Mouse (Mus musculus) skeletal muscle tissue, adult 2 months (tissue): ENCODE data around the gene Pex5.
A peak's percentile ranks its signal among the peaks of the same experiment; 100 is the strongest.
"Not testable (repeated sequence)": the region's sequence is repeated elsewhere in the genome, so short reads cannot be mapped to it uniquely, and the experiment has no call there.

Experiments
- DNase-seq: peaks from one replicate; pipeline ENCODE4 v3.0.0-alpha.2; 2012; ENCODE audit warnings: low read depth, low spot score

The Pex5 gene

GRCm38 (mm10) chr6:124427289-124427688 lies 12.4 kb upstream of the Pex5 start:
- no peak for DNase-seq

DNA sequence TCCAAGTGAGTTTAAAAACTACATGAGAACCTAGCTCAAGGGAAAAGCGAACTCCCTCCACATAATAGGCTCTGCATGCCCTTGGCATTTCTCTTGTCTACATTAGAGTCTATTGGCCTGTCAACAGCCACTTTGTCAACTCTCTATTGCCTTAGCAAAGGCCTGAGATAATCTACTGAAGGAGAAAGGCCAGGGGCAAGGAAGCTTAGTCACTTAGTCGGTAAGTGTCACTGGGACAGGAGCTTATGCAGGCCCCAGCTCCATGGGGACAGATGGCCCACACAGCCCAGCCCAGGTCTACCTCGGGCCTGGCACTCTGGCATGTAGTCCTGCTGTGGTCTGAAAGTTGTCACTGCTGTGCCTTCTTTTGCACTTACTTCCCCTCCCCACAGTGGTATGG lies 11.7 kb upstream of the Pex5 start:
- DNase-seq: no peak

- no peak for DNase-seq
Measured at GRCm38 (mm10) chr6:124425523-124425922, 10.7 kb upstream of the Pex5 start.

DNA sequence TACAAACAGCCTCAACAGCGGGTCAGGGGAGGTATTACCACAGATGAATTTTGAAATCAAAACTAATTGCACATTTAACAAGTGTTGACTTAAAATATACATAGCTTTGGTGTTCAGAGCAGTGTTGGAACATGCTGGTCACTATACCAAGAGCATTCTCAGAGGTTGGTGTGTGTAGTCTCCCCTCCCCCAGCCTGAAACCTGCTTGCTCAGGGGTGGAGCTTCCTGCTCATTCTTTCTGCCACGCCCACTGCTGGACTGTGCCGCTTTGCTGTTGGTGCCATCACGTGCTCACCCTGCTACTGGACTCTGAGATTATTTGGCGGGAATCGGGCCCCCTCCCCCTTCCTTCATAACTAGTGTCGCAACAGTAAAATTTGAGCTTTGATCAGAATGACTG lies 10.2 kb upstream of the Pex5 start:
- not testable (repeated sequence) for DNase-seq

DNA sequence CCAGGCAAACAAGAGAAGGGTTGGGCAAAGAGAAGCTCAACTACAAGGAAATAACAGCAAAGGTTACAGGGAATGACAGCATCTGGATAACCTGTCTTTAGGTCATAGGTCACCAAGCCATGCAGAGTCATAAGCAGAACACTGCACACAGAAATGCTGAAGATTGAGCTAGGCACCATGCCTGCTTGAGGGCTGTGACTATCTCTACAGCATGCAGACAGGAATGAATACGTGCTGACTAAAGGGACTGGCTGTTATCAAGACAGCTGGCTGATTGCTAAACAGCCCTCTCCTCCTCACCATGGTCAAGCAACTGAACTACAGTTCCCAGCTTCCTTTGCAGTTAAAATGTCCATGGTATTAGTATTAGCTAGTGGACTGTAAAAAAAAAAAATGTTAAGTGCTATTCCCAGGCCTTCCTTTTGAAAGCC lies 9.2 kb upstream of the Pex5 start:
- DNase-seq: no peak

GRCm38 (mm10) chr6:124418686-124419085 lies 3.8 kb upstream of the Pex5 start:
- DNase-seq: no peak

DNA sequence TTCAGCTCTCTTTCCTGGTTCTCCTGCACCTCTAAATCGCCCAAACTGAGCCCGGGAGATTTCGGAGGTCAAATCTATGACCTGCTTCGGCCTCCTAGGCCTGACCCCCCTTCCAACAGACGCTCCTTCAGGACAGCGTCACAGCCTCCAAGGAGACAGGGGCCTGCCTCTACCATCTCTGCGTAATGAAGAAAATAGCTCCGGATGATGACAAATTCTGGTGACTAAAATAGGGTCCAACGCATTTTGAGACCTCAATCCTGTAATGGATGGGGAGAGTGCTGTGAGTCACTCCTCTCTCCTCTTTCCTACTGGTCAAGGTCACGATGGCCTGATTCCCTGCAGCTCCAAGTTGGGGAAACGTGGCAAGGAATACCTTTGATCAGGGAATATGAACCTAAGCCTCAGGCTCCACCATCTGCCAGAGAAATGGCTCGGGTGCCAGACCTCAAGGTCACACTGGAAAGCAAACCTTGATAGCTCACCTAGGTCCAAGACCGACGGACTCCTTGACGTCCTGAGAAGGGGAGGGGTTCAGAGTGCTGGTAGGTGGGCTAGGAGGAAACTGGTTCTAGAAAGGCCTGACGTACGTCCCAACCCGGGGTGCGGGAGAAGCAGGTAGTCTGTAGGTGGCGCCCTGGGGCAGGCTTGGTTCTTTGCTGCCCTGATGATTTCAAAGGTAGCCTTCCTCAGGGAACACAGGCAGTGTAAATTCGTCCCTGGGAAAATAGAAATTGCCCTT lies 651 bp upstream of the Pex5 start:
- peak; percentile 61 for DNase-seq

DNA sequence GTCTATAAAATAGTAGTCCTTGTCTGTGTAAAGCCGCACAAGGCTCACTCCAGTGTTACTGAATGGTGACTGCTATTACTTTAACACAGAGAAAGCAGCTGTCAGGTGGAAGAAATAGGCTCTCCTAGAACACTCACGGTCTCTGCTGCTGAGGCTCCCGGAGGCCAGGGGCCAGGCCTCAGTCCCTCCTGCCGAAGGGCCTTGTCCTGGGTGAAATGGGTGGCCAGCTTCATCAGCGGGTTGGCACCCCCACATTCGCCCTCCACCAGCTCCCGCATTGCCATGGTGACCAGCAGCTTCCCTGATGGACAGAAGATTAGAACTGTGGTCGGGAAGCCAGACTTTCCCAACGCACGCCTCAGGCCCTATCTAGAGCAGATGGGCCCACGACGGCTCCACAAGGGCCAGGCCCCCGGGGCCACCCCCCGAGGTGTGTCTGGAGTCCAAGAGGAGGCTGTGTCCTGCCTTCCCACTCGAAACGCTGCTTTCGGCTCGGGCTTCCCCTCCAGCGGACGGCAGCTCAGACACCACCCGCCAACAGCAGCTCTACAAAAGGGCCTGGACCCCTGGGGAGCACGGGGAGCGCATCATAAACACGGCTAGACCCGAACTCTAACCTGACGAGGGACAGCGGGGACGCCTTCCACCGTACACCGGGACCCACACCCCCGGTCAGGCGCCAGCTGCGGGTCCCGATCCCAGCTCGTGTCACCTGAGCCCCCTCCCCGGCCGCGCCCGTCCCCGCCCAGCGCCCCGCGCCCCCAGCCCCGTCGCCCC lies 529 bp downstream of the Pex5 start:
- peak; percentile 18 for DNase-seq

DNA sequence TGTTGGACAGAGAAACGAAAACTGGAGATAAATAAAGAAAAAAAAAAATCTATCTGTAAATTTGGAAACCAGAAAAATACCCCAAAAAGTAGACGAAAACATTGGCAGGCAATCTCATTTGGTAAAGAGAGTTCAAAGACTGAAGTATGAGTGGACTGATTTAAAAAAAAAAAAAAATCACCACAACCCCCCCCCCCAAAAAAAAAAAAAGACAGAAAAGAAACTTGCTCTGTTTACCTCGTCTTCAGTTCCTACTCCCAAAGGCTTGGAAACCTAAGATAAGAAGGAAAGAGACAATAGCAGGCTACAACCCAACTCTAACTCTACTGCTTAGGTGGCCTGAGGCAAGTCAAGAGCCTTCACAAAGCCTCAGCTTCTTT lies 1.1 kb downstream of the Pex5 start:
- DNase-seq: no peak

DNA sequence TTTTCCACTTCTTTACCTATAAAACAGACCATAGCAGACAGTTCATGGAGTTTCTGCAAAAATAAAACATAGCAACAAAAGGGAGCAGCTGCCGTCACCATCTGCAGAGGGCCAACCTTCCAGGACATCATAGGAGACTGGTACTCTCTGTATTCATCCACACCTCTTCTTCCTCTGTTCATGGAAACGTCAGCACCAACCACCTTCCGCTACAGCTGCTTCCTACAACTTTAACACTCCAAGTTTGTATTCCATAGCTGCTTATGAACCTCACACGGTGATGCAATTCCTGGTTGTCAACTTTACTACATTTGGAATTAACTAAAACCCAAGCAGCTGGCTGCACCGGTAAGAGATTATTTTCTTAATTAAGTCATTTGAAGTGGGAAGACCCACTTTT lies 6.5 kb downstream of the Pex5 start:
- no peak for DNase-seq

GRCm38 (mm10) chr6:124407180-124407579 lies 7.7 kb downstream of the Pex5 start:
- DNase-seq: no peak

GRCm38 (mm10) chr6:124406326-124406725 lies 8.5 kb downstream of the Pex5 start:
- DNase-seq: no peak

GRCm38 (mm10) chr6:124399738-124400137 lies 15.1 kb downstream of the Pex5 start:
- DNase-seq: no peak

DNA sequence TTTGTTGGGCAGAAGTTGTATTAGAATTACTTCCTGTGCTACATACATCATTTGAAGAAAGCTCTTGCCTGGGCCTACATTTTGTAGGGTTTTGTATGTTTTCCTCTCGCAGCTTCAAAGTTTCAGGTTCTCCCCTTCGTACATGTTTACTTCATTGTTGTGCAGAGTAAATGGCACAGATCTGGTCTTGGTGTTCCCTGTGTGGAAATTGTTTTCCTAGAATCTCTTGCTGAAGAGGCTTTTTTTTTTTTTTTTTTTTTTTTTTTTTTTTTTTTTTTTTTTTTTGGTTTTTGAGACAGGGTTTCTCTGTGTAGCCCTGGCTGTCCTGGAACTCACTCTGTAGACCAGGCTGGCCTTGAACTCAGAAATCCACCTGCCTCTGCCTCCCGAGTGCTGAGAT lies 19.9 kb downstream of the Pex5 start:
- not testable (repeated sequence) for DNase-seq

- DNase-seq: no peak
Measured at GRCm38 (mm10) chr6:124380142-124380541, 34.7 kb downstream of the Pex5 start.

GRCm38 (mm10) chr6:124379331-124379730 lies 35.5 kb downstream of the Pex5 start:
- no peak for DNase-seq

DNA sequence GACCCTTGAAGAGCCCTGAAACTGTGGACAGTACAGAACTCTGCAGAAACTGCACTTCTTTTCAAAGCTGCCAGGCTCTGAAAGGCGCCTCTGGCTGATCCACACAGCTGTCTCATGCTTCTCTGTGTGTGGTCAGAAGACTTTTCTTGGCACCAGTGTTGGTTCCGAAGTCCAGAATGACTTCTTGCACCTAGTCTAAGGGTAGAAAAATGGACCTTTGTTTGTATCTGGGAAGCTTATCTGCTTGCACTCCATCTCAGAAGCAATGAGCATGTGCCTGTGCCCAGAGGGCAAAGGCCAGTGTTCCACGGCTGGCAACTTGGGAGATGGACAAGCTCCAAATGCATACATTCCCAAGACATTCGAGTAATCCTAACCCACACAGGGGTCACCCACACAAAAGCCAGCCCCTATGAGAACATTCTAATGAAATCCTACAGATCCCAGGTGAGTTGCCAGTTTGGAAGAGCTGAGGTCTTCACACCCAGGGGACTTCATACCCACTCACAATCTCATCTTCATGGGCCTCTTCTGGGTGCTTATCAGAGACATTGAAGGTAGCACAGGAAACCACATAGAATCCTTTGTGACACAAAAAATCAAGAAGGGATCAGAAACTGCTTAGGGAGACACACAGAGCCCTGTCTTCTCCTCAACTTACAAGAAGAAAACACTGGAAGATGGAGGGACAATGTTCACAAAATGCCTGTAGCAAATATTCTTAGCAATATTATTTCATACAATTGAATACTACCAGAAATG lies 37.2 kb downstream of the Pex5 start:
- DNase-seq: no peak

DNA sequence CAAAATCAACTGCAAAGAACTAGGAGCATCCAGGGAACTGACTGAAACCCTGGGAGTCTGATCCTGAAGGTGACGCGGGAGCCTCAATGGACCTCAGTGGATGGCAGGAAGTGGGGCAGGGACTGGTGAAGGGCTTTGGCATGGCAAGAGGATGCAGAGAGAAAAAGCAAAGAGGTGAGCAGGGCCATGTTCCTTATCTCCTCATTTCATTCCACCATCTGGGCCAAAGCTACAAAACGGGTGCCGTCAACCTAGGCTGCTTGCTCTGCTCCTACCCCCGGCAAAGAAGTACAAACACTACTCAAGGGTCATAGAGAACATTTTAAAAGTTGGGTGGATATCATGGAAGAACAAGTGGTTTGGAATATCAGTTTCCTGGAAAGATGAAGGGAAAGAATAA lies 38.6 kb downstream of the Pex5 start:
- DNase-seq: no peak

DNA sequence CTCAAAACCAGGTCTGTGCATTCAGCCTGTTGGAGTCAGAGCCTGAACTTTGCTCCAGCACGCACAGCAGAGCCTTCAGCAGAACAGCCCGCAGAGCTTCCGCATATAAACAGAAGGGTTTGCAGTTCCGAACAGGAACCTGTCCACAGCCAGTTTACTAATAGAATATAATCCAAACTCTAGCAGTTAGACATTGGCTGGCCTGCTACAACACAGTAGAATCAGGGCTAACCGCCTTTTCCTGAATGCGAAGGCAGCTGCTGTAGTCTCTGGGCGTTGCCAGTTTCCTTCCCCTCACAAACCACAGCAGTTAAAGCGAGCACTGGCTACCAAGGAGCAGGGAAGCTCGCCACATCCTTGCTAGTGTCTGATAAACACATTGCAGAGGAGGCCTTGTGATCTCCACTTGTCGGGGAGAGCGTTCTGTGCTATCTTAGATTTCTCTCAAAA lies 39.4 kb downstream of the Pex5 start:
- DNase-seq: peak; percentile 69

DNA sequence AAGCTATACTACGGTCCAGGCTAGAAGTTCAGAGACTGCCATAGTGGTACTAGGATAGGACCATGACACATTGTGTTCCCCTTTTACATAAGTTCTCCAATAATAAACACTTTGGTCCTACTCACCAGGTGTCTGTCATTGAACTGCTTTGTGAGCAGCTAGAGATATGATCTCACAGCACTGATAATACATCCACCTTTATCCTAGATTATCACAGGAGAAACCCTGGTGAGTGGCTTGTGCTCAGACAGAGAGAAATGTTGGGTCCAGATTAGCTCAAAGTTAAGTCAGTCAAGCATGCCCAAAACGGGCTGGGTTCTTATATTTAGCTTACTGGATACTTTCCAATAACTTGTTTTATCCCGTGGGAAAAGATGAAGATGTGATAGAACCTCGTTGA lies 40.2 kb downstream of the Pex5 start:
- no peak for DNase-seq

DNA sequence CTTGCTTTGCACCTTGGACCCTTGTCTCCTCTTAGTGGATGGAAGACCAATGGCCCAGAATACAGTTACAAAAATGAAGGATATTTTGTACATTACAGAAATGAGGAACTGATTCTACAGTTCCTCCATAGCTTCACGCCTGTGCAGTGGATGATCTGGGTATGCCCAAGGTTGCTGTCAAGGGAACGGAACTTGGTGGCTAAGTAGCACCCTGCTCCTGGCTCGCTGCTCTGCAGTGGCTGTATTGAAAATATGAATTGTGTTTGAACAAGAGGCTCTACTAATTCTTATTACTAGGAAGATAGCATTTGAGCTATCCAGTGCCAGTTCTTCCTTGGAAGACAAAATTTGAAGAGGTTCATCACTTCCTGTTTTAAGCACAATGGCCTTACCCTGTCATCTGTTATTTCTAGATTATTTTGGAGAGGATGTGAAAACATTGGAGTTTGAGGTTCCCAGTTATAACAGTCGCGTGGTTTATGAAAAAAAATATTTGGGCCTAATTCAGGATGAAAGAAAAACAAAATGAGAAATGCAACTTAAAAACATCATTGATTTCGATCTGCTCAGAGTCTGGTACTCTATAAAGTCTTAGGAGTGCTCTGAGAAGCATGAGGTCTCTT lies 41.2 kb downstream of the Pex5 start:
- no peak for DNase-seq

DNA sequence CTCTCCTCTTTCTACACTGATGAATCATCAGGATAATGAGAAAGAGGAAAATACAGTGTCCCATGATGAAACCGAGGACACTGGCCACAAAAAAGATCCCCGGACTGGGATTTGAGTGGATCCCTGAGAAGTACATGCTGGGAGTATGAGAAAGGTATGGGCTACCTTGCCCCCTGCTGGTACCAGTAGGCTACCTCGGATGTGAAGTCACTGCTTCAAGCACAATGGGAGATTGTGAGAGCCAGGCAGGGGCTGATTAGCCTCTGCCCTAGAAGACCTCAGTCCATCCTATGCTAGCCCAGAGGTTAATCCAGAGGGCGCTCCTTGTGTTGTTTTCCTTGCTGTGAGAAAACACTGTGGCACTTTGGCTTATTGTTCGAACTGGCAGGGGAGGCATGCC lies 50.5 kb downstream of the Pex5 start:
- DNase-seq: no peak
